Mouse (Mus musculus): Measurements from ENCODE around the gene Tmem132a. TPM values are rescaled to one million over a fixed set of nuclear protein-coding genes. Genes with fewer than 3 reads are reported as not detected.

Tmem132a gene
- polyA plus RNA-seq, 2 experiments from 2014 or later, result 0.39 TPM; not detected in 1

DNA sequence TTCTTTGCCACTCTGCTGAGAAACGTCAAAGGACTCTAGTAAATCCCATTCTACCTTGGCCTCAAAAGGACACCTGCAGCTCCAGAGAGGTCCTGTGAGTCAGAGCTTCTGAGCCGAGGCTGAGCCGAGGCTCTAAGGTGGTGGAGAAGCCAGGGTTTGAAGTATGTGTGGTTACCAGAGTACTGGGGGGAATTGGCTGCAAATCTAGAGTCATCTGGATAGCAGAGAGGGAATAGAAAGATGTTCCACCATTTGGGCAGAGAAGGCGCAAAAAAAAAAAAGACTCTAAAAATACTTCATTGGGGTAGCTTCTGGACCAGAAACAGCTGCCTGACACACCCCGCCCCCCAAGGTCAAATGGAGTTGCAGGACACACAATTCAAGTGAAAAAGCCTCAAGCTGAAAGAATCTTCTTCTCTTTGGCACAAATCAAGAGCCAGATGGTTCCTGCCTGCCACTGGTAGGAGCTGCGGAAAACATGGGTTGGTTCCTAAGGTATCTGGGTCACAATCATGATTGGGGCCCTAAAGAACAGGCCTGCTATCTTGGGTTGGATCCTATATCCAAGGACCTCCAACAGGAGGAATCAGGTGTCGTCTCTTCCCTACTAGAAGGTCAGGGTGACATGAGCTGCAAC lies 8.6 kb upstream of the Tmem132a start:
- no peak for ATAC-seq

DNA sequence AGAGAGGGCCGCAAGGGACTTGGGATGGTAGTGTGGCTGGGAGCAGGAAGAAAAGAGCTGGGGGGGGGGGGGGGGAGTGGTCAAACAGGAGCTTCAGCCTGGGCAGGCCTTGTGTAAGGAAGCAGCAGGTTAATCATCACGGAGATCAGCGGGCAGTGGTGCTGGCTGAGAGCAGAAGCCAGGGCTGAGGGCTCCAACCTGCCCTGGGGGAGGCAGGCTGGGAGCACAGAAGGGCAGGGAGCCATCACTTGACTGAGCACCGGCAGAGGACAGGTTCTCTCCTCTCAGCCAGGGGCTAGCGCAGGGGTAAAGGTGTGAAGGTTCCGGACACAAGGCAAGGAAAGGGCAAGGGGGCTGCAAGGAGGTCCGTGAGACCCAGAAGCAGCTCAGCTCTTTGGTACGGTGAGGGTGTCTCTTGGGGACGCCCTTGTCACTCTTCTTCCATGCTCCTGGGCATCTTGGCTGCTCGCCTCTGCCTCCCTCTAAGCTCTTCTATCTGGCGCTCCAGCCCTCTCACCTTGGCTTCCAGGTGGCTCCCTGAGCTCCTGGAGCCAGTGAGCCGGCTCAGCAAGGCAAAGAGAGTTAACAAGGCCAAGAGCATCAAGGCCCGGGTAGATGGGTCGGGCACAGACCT lies 1.7 kb upstream of the Tmem132a start:
- ATAC-seq, result no peak

DNA sequence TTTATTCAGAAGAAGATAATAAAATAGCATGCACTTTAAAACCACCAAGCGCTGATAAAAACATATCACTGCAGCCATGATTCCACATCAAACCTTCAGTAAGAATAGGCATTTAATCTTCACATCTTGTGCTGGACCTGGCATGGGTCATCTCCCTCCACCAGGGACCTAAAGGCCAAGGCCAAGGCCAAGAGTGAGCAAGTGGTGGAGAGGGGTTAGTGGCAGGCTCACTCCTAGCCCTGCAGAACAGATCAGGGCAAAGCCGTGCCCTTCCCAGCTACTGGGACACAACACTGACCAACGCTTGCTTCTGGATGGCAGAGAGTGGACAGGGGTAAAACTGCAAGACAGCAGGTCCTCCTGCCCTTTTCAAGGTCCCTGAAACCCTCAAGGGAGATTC lies 936 bp upstream of the Tmem132a start:
- no peak for ATAC-seq

DNA sequence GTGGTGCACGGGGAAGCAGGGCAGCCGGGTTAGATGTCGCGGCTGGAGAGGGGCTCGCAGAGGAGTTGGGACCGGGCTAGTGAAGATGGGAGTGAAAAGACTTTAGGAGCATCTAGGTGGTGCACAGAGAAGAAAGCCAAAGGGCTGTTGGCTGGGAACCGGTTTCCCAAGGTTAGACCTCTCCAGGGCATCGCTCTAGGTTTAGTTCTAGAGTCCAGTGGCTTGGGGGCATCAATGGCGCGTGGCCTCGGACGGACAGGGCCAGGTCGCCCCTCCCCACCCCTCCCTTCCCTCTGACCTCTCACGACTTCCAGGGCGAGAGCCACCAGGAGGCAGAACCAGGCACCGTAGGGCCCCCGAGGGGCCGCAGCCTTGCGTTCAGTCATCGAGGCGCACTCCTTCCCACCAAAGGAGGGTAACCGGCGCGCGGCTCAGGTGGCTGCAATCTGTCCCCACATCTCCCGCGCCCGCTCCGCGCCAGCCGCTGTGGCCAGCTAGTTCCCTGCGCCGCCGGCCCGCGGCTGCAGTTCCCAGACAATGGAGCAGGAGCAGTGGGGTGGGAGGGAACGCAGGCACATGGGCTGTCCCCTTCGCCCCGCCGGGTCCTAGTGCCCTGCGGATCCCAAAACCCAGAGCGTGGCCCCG lies 377 bp downstream of the Tmem132a start:
- no peak for ATAC-seq

DNA sequence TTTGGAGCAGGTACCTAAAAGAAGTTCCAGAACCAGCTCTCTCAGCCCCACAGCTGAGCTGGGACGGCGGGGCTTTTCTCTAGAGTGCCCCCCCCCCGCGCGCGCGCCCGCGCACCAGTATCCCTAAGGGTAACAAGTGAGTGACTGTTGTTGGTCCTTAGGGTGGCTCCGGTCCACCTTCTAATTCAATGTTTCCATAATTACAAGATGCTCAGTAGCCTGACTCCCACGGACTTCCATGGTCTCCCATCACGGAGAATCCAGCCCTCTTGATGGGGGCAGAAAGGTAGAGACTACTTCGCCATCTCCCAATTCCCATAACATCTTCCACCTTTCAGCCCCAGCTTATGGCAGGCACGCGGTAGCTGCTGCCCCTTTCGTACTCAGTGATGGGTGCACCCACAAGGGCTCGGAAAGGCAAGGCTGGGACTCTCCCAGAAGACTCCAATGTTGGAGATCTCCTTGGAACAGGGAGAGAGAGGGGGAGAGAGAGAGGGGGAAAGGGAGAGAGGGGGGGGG lies 1.1 kb downstream of the Tmem132a start:
- no peak for ATAC-seq

DNA sequence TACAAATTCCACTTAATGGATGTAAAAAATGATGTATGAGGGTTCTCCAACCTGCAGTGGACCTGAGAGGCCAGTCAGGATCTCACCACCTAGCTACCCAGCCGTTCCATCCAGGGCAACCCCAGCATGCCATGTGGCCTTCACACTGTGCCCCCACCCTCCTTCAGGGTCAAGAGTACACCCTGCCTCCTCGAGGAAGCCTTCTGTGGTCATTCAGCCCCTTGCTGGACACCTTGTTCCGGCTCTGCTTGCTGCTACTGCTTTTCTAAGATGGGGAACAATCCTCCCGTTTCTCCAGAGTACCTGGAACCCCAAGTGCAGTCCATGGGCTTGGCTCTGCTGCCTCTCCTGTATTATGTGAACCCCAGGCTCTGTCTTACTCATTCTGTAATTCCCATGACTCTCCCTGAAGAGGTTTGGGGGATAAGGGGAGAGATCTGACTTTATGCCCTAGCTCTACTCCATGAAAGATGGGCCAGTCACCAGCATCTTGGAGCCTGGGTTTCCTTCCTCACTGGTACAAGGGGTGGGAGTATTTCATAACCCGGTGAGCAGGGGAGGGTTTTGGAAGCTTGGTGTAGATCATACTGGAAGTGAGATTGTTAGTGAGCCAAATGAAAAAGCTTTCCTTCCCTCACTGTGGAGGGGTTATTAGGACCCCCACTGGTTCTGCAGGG lies 1.7 kb downstream of the Tmem132a start:
- ATAC-seq, result no peak

DNA sequence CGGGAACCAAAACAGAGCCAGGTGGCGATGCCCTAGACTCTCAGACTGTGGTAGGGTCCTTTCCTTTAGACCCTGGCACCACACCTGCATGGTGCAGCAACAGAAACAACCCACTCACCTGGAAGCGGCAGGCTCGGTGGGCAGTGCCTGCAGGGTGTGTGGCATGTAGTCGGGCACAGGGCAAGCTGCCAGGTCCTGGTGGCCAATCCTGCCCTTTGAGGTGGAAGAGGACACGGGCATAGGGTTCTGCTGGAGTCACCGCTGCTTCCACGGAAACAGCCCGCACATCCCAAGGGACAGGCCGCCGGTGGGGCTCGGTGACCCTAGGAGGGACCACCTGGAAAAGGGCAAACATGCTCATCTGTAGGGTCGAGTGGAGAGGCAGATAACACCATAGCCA lies 3.4 kb downstream of the Tmem132a start:
- ATAC-seq, result no peak

DNA sequence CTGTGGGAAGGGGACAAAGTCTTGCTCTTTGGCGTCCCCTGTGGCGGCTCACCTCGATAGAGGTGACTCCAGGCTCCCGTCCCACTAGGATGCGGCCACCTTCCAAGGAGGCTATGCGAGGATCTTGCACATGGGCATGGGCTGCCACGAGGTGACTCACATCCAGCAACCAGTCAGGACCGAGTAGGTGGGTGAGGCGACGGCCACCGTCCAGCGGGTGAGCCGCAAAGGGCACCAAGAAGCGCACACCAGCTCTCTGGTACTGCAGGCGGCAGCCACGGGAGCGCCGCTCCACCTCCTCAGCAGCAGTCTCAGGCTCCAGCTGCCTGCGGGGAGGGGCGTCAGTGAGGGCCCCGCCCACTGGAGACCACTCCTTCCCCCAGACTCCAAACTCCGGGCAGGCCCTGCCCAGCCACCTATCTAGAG lies 9.7 kb downstream of the Tmem132a start:
- no peak for ATAC-seq

DNA sequence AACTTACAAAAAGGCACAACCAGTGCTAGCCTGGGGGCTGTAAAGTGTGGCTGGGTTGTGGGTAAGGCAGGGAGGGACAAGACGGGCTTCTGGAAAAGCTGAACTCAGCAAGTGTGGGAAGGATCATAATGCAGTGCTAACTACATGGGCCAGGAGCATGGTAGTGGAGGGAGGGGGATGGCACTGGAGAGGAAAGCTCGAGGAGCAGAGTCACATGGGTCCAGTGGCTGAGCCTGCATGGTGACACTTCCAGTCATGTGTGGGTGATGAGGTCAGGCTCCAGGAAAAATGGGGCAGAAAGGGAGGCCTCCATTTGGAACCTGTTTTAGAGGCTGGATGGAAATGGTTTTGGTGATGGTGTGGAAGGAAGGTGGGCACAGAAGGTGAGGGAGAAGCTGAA lies 13.2 kb downstream of the Tmem132a start:
- ATAC-seq, result no peak

DNA sequence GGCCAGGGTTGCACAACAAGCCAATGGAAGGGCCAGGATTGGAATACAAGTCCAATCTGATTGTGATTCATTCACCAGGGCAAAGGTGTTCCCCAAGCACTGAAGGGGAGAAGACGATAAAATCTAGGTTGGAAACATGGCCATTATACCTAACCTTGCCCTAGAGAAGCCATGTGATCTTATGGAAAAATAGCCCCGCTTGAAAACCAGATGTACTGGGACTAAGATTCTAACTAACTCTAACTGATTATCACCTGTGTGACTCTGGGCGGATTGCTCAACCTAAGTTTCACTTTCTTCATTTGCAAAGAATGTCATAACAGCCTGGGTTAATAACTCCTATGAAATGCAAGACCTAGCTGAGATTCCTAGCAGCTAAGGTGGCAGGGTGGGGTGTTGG lies 14.3 kb downstream of the Tmem132a start:
- ATAC-seq, result no peak

DNA sequence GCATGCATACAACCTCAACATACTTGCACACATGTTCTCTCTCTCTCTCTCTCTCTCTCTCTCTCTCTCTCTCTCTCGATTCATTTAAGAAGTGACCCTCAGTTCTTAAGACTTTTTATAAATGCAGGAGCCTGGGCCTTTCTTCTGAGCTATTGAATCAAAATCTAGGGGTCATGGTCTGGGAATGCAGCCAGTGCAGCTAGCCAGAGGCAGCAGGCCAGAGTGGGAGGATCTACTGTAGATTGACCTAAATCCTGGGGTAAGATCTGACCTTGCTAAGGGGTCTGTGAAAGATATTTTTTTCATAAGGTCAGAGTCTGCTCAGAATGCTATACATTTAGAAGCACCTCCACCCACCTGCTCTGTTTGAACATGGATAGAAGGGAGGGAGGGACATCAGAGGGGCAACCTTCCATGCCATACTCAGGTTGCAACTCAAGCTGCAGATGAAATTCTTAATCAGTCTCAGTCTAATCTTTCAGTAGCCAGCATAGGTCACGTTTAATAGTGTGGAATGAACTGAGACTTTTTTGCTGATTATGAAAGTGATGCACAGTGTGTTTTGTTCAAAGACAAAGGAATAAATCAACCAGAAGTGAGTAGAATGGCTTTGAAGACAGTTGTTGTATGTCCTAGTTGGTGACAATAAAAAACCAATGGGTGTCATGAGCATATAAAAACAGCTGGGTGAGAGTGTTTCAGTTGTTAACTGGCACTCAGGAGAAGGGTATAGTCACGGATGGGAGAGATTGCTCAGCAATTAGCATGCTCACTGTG lies 22.2 kb downstream of the Tmem132a start:
- ATAC-seq, result no peak

DNA sequence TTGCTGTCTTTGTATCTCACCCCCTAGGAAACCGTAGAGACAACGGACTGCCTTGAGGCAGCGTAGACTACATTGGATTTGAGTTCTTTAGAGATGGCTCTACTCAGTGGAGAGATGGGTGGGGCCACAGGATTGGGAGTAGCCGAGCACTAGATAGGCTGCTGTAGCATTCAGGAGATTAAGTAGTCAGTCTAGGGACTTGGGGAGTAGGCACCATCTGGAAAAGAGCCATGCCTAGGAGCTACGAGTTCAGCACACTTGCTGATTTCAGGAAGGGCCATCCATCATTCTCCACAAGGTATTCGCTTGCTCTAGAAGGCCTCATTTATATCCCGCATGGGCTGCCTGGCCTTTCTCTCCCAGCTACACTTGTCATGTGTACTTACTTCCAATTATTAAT lies 23.6 kb downstream of the Tmem132a start:
- no peak for ATAC-seq

DNA sequence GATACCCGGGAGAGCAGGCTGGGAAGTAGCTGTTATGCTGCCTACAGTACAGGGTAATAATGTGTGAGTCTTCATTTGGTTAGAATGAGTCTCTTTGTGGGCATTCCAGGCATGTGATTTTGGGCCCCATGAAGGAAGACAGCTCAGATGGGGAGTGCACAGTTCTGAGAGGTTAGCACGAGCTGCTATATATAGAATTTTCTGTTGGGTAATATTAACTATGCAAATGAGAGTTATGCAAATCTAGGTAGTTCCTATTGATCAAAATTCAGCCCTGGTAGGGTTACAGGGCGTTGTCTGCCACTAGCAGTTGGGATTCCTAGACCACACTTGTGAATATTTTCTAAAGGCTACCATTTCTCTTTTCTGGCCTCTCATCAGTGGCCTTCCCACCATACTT lies 24.3 kb downstream of the Tmem132a start:
- peak; percentile 23 for ATAC-seq

DNA sequence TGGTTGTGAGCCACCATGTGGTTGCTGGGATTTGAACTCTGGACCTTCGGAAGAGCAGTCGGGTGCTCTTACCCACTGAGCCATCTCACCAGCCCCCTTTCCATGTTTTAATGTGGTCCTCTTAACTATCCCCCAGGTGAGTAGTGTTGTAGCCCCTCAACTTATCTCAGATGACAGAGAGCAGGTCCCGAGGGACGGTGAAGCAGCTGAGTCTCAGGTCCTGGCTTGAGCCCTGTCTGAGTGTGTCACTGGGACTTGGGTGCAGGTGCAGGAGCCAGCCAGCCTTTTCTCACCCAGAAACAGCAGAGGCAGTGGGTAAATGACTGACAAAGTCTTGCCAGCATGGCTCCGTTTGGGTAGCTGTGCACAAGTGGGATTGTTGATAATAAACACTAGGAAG lies 25.5 kb downstream of the Tmem132a start:
- no peak for ATAC-seq

DNA sequence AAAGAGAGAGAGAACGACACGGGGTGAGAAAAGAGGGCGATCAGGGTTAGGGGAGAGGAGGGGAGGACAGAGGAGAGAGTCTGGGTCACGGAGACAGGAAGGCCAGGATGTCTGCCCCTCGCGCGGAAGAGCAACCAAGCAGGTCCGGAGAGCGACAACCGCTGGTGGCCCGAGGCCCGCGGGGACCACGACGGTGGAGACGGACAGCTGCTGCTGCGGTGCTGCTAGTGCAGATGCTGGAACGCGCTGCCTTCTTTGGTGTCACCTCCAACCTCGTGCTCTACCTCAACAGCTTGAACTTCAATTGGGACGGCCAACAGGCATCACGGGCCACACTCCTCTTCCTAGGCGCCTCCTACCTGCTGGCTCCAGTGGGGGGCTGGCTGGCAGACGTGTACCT lies 26.8 kb downstream of the Tmem132a start:
- ATAC-seq, result no peak

DNA sequence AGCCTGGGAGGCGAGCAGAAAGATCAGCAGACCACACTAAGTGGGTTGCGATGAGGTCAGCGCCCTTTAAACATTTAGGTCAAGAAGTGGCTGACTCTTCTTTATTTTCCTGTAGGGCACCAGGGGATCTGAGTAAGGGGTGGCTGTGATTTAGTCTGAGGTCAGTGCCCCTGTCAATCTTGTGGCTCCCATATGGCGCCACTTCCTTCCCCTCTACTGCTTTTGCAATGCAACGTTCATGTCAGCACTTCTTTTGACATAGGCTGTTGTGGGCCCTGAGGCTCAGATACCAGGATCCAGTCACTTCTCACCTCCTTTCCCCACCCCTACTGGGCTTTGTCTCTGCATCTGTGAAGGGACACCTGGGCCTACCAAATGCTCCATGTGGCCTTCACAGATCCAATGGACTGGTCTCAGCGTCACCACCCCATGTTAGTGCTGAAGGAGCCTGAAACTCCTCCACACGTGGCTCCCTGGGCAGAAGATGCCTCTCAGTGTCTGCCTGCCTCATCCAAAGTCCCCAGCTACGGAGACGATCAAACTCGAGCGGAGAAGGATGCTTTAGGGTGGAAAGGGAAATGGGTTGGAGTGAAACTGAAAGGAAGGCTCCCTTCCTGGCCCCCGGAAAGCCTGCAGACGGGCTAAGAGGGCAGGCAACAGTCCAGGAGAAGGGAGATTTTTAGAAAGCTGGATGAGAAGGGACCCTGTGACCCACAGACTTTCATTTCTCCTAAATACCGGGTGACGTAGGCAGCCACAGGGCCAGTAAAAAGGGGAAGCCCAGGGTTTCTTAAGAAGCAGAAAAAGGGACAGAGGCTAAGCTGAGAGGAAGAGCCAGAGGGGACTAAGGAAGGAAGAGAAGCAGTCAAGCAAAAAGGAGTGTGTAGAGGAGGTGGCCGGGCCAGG lies 27.8 kb downstream of the Tmem132a start:
- peak; percentile 32 for ATAC-seq

DNA sequence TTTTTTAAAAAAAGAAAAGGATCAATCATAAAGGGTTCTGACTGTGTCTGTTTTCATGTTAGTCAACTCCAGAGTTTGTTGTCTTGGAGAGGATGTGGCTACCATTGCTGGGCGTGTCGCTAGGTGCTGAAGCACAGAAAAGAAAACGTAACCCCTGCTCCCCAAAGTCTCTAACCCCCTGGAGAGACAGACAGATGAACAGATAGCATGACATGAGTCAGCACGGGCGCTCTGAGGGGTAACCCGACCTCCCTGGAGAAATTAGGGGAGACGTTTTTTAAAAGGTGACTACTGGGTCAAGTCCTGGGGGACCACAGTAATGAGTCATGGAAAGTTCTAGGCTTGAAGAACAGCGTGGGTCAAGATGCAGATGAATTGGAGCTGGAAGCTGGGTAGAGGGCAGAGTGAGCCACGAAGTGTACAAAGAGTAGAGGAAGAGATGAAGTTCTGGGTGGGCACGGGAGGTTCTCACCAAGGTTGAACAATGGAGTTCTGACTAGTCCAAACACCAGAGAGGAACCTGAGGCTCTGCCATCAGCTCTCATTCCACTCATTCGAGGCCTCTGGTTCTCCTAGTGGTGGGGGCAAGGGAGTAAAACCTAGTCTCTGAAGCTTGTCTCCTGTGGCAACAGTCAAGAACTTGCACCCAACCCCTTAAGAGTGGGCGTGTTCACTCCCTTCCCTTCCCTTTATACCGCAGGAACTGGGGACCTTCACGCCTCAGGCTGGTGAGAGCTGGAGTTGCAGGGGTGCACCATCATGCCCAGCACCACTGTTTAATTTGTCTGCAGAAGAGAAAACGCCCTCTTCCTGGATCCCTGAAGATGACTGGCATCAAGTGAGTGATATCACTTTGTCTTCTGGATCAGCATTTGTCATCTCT lies 30.5 kb downstream of the Tmem132a start, which contains the start of gene Slc15a3:
Gene Slc15a3, plus strand, starts transcription at position 718 of the 883 bp plus-strand sequence.
- peak; percentile 75 for ATAC-seq

DNA sequence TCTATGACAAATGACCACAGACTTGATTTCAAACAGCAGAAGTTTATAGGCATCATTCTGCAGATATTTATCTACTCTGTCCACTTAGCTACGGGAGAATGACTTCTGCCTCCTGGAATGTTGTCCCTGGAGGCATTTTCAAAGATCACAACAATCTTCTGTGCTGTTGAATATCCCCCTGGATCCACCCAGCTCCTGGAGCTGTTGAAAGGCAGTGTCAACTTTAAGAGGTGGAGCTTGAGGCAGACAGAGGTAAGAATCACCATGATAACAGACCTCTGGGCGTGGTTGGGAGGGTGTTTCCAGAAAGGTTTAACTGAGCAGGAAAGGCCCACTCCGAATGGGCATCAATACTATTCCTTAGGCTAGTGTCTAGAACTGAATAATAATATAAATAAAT lies 34.1 kb downstream of the Tmem132a start:
- no peak for ATAC-seq

DNA sequence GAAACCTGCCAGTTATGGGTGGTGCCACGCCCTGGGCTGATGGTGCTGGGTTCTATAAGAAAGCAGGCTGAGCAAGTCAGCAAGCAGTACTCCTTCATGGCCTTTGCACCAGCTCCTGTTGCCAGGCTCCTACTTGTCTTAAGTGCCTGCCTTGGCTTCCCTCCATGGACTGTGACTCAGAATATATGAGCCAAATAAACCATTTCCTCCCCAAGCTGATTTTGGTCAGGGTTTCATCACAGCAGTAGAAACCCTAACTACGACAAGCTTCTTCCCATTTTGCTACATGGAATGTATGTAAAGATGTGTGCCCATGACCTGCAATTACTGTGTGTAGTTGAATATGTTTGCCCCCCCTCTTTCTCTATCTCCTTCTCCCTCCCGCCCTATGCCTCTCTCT lies 36.1 kb downstream of the Tmem132a start:
- no peak for ATAC-seq

DNA sequence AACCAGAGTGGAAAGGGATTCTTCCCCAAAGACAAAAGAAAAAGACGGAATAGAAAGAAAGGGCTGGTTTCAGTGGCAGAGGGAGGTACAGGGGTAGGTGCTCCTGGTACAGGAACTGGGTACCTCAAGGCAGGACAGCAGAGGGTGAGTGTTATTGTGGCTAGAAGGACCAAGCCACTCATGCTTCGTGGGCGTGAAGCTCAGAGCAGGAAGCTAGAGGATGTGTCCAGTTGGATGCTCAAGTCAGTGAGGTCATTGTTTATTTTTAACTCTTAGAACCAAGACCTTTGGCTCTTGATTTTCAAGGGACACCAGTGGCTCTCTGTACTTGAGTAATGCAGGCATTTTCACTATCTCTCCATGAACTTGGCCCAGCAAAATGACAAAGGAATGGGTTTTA lies 37.7 kb downstream of the Tmem132a start:
- ATAC-seq, result no peak
